Mouse (Mus musculus): ENCODE data around the gene Hist2h2aa1.

GRCm38 (mm10) chr3:96269511-96270474 lies 24.5 kb downstream of the Hist2h2aa1 start, which contains the start of gene Hist2h2bb:
- TF ChIP-seq USF1 (IDR thresholded peaks at IDR 0.05; ENCODE audit: low read depth) (no peak), CTCF (IDR thresholded peaks at IDR 0.05; ENCODE audit: control insufficient read depth, insufficient read depth, insufficient read length) (no peak), MAX (IDR thresholded peaks at IDR 0.05) (no peak), MYOG (IDR thresholded peaks at IDR 0.05; ENCODE audit: control insufficient read depth, extremely low read depth, insufficient read length) (no peak), CEBPB (IDR thresholded peaks at IDR 0.05; ENCODE audit: low read depth) (peak; percentile 23), MYOD1 (IDR thresholded peaks at IDR 0.05; ENCODE audit: control insufficient read depth, insufficient read length, low read depth) (no peak)

All from C2C12 (cell line).